Mouse (Mus musculus) heart, postnatal 0 days (tissue): ENCODE results near the gene Rabac1.

Experiments used
- CTCF ChIP-seq: IDR thresholded peaks from 2 replicates; pipeline ENCODE4 v1.5.1; 2016; ENCODE audit warnings: antibody characterized with exemption, control low read depth, low read depth
- EP300 ChIP-seq: IDR thresholded peaks from 2 replicates; pipeline ENCODE4 v1.6.1; 2016; ENCODE audit warnings: antibody characterized with exemption, low read depth

- TF ChIP-seq CTCF: no peak
- no peak for TF ChIP-seq EP300
These were observed 18.1 kb downstream of the Rabac1 start for GRCm38 (mm10) chr7:24954450-24954849.
